Mouse (Mus musculus) CH12.LX (cell line): Measurements from ENCODE around the gene Ppp3cb. TPM values are rescaled to one million over a fixed set of nuclear protein-coding genes. Genes with fewer than 3 reads are reported as not detected.

Experiments used
- DNase-seq: peaks from one replicate; pipeline ENCODE4 v3.0.0-alpha.2; 2013; ENCODE audit errors: extremely low read depth
- H3K27ac ChIP-seq: 2 replicates; pipeline ENCODE4 v1.5.1; 2012; ENCODE audit warnings: low read depth, mild to moderate bottlenecking, control low read depth, moderate library complexity; ENCODE audit not compliant: insufficient read depth
- H3K27me3 ChIP-seq: replicated peaks from 2 replicates; pipeline ENCODE3; 2012; ENCODE audit warnings: inconsistent platforms
- H3K36me3 ChIP-seq, 2 experiments: replicated peaks in 1 of 2; 2 replicates each; pipeline versions ENCODE3 to v1.6.1; 2012; ENCODE audit warnings: inconsistent platforms in 1 of 2, low read length in 1 of 2, mild to moderate bottlenecking in 1 of 2, mixed read lengths in 1 of 2, moderate library complexity in 1 of 2; ENCODE audit not compliant: control insufficient read depth in 1 of 2, insufficient read depth in 1 of 2
- H3K4me1 ChIP-seq, 2 experiments: 2 replicates each; pipeline ENCODE4 v1.6.1; 2012; ENCODE audit warnings: inconsistent platforms in 1 of 2, moderate library complexity in 1 of 2; ENCODE audit not compliant: insufficient read depth in 2 of 2, control insufficient read depth in 1 of 2
- H3K4me2 ChIP-seq: 2 replicates; pipeline ENCODE4 v1.6.1; 2012; ENCODE audit warnings: low read depth, mild to moderate bottlenecking, control low read depth; ENCODE audit not compliant: poor library complexity, insufficient read depth, severe bottlenecking
- H3K4me3 ChIP-seq, 3 experiments: fragments of 150-350 bp in 1 of 3; sonication (generic) in 1 of 3; replicated peaks in 1 of 3; 2 replicates each; pipeline versions ENCODE3 to v1.5.1; 2011 to 2012; ENCODE audit warnings: low read depth in 2 of 3, low read length in 2 of 3, mild to moderate bottlenecking in 2 of 3, moderate library complexity in 2 of 3, control low read depth in 1 of 3, improper control_type of control experiment in 1 of 3, inconsistent platforms in 1 of 3, mixed read lengths in 1 of 3; ENCODE audit not compliant: poor library complexity in 1 of 3
- H3K79me2 ChIP-seq: replicated peaks from 2 replicates; pipeline ENCODE4 v1.6.1; 2012; ENCODE audit warnings: mild to moderate bottlenecking, moderate library complexity; ENCODE audit not compliant: control insufficient read depth, poor library complexity, insufficient read depth, severe bottlenecking; ENCODE audit errors: extremely low read depth
- H3K9ac ChIP-seq: 2 replicates; pipeline ENCODE4 v1.6.1; 2012; ENCODE audit warnings: low read depth, mild to moderate bottlenecking, control low read depth, moderate library complexity; ENCODE audit not compliant: insufficient read depth
- H3K9me3 ChIP-seq: replicated peaks from 2 replicates; pipeline ENCODE3; 2012; ENCODE audit warnings: low read length, inconsistent platforms, mixed read lengths
- BHLHE40 ChIP-seq: IDR thresholded peaks from 2 replicates; pipeline ENCODE4 v1.6.1; 2011; ENCODE audit warnings: mild to moderate bottlenecking, low read depth, low read length, improper control_type of control experiment
- CHD1 ChIP-seq: IDR thresholded peaks from 2 replicates; pipeline ENCODE4 v1.6.1; 2012; ENCODE audit warnings: low read depth, low read length, improper control_type of control experiment, inconsistent platforms
- CHD2 ChIP-seq: IDR thresholded peaks from 2 replicates; pipeline ENCODE4 v1.6.1; 2011; ENCODE audit warnings: low read length, improper control_type of control experiment
- CTCF ChIP-seq, 2 experiments: IDR thresholded peaks in 1 of 2; conservative IDR thresholded peaks in 1 of 2; 2 replicates each; pipeline ENCODE4 v1.5.1; 2011 to 2012; ENCODE audit warnings: low read depth in 2 of 2, low read length in 2 of 2, improper control_type of control experiment in 1 of 2, inconsistent platforms in 1 of 2, mild to moderate bottlenecking in 1 of 2, moderate library complexity in 1 of 2
- E2F4 ChIP-seq: IDR thresholded peaks from 2 replicates; pipeline ENCODE4 v1.6.1; 2011; ENCODE audit warnings: low read depth, low read length, improper control_type of control experiment; ENCODE audit not compliant: insufficient replicate concordance
- ELF1 ChIP-seq: IDR thresholded peaks from 2 replicates; pipeline ENCODE4 v1.6.1; 2014; ENCODE audit warnings: low read depth, mild to moderate bottlenecking, inconsistent platforms, low read length, improper control_type of control experiment
- ETS1 ChIP-seq: conservative IDR thresholded peaks from 2 replicates; pipeline ENCODE4 v1.6.1; 2012; ENCODE audit warnings: low read depth, mild to moderate bottlenecking, inconsistent platforms, low read length, improper control_type of control experiment, moderate library complexity
- GABPA ChIP-seq: IDR thresholded peaks from 2 replicates; pipeline ENCODE4 v1.6.1; 2012; ENCODE audit warnings: low read depth, low read length, improper control_type of control experiment, inconsistent platforms; ENCODE audit not compliant: insufficient replicate concordance
- HCFC1 ChIP-seq: IDR thresholded peaks from 2 replicates; pipeline ENCODE4 v1.6.1; 2012; ENCODE audit warnings: low read depth, mild to moderate bottlenecking, inconsistent platforms, low read length, improper control_type of control experiment
- JUN ChIP-seq: IDR thresholded peaks from 2 replicates; pipeline ENCODE4 v1.6.1; 2011; ENCODE audit warnings: low read depth, mild to moderate bottlenecking, low read length, improper control_type of control experiment, moderate library complexity; ENCODE audit not compliant: insufficient read depth
- JUND ChIP-seq: conservative IDR thresholded peaks from 2 replicates; pipeline ENCODE4 v1.6.1; 2011; ENCODE audit warnings: low read depth, low read length, improper control_type of control experiment
- MAFK ChIP-seq: IDR thresholded peaks from 2 replicates; pipeline ENCODE4 v1.6.1; 2011; ENCODE audit warnings: low read length, improper control_type of control experiment; ENCODE audit not compliant: insufficient replicate concordance
- MEF2A ChIP-seq: IDR thresholded peaks from 2 replicates; pipeline ENCODE4 v1.6.1; 2014; ENCODE audit warnings: low read depth, mild to moderate bottlenecking, inconsistent platforms, low read length, improper control_type of control experiment, borderline replicate concordance
- MXI1 ChIP-seq: IDR thresholded peaks from 2 replicates; pipeline ENCODE4 v1.6.1; 2011; ENCODE audit warnings: mild to moderate bottlenecking, low read depth, low read length, improper control_type of control experiment
- MYC ChIP-seq: IDR thresholded peaks from 2 replicates; pipeline ENCODE4 v1.6.1; 2011; ENCODE audit warnings: low read depth, mild to moderate bottlenecking, improper control_type of control experiment, low read length
- NELFE ChIP-seq: IDR thresholded peaks from 2 replicates; pipeline ENCODE4 v1.6.1; 2011; ENCODE audit warnings: low read depth, low read length, improper control_type of control experiment
- PAX5 ChIP-seq: IDR thresholded peaks from 2 replicates; pipeline ENCODE4 v1.6.1; 2012; ENCODE audit warnings: low read length, inconsistent platforms, mixed read lengths
- POLR2A ChIP-seq: IDR thresholded peaks from 2 replicates; pipeline ENCODE4 v1.6.1; 2011; ENCODE audit warnings: low read depth, mild to moderate bottlenecking, improper control_type of control experiment, low read length
- RAD21 ChIP-seq: IDR thresholded peaks from 2 replicates; pipeline ENCODE4 v1.6.1; 2011; ENCODE audit warnings: low read depth, mild to moderate bottlenecking, low read length, improper control_type of control experiment, moderate library complexity
- RCOR1 ChIP-seq: conservative IDR thresholded peaks from 2 replicates; pipeline ENCODE4 v1.6.1; 2012; ENCODE audit warnings: low read depth, mild to moderate bottlenecking, inconsistent platforms, low read length, improper control_type of control experiment
- SMC3 ChIP-seq: IDR thresholded peaks from 2 replicates; pipeline ENCODE4 v1.6.1; 2011; ENCODE audit warnings: low read depth, low read length, improper control_type of control experiment
- TCF12 ChIP-seq: IDR thresholded peaks from 2 replicates; pipeline ENCODE4 v1.6.1; 2014; ENCODE audit warnings: low read depth, mild to moderate bottlenecking, inconsistent platforms, low read length, improper control_type of control experiment
- UBTF ChIP-seq: IDR thresholded peaks from 2 replicates; pipeline ENCODE4 v1.6.1; 2012; ENCODE audit warnings: low read depth, mild to moderate bottlenecking, inconsistent platforms, low read length, improper control_type of control experiment, moderate library complexity
- ZMIZ1 ChIP-seq: IDR thresholded peaks from 2 replicates; pipeline ENCODE4 v1.6.1; 2012; ENCODE audit warnings: low read depth, mild to moderate bottlenecking, inconsistent platforms, low read length, improper control_type of control experiment
- ZNF384 ChIP-seq: IDR thresholded peaks from 2 replicates; pipeline ENCODE4 v1.6.1; 2012; ENCODE audit warnings: low read depth, low read length, improper control_type of control experiment, inconsistent platforms
- dilution Hi-C: fragments of 300-500 bp; cut with MboI; formaldehyde crosslinking; loops from 2 replicates; pipeline ENCODE4 v1.14.3; 2020; ENCODE audit warnings: low sequenced_read_pairs; ENCODE audit not compliant: extremely low pct_unique_long_range_greater_than_20kb, extremely low pct_ligation_motif_present
- in situ Hi-C: fragments of 300-500 bp; cut with MboI; formaldehyde crosslinking; loops from 3 replicates; pipeline ENCODE4 v1.14.3; 2019; ENCODE audit warnings: low sequenced_read_pairs, low pct_ligation_motif_present, low pct_unique_long_range_greater_than_20kb, mixed read lengths
- polyA plus RNA-seq: library from polyadenylated mRNA; unstranded; fragments of >175 nt; gene quantifications from 2 replicates; pipeline ENCODE4 v1.2.1, GENCODE M21; 2012; ENCODE audit warnings: low read depth; ENCODE audit not compliant: insufficient read length
- total RNA-seq, 2 experiments: library from RNA; depleted of rRNA; stranded (reverse); fragments of 300-350 nt in 1 of 2; fragments of >200 nt in 1 of 2; gene quantifications; 2 replicates each; pipeline ENCODE4 v1.2.3; 2012 to 2014

Ppp3cb gene
- total and polyA plus RNA-seq, 3 experiments, result 25.7 to 61.1 (median 50.6) TPM

DNA sequence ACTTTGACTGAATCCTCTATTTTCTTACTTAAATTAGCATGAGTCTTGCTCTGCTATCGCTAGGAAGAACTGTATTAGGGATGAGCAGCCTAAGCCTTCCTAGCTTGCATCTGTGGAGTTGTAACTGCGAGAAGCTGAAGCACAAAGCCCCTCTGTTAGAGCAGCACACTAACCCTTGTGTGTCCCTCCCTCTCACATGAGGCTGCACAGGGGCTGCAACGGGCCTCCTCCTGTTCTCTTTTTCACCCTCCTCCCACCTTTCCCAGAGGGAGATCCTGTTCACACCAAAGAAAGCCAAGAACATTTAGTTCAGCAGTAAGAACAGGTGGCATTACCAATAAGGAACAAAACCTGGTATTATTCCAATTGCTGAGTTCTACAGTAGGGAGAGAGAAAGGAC, 49.4 kb upstream of the Ppp3cb start:
- H3K27ac ChIP-seq, result no peak overlapping the region
- TF ChIP-seq CHD2 (no peak), ETS1 (no peak), MXI1 (no peak), ELF1 (no peak), MYC (no peak), JUND (no peak), PAX5 (no peak), MAFK (no peak)
- TF ChIP-seq, all 38 proteins: peak for 0
- Histone ChIP-seq H3K4me3 (no peak overlapping the region), H3K9ac (no peak overlapping the region), H3K9me3 (no peaks in the 10 kb centered on the region), H3K4me1 (peaks cover 0 to 12% of the 10 kb centered on the region in 2 experiments; a peak in 1 of 4 replicates), H3K79me2 (0 out of 2 replicates have a peak, but pooled peaks cover 7% of the 10 kb centered on the region), H3K36me3 (peaks cover 0 to 15% of the 10 kb centered on the region in 2 experiments), H3K27me3 (no peaks in the 10 kb centered on the region), H3K4me2 (no peak overlapping the region)
- in situ Hi-C loops (no loop called here), dilution Hi-C loops (no loop called here)
- no peak for DNase-seq

- in situ Hi-C loops, result no loop called here
- no peak overlapping the region for H3K4me2 ChIP-seq
- no peak for DNase-seq
Measured at GRCm38 (mm10) chr14:20587458-20587857, 41.1 kb upstream of the Ppp3cb start.

DNA sequence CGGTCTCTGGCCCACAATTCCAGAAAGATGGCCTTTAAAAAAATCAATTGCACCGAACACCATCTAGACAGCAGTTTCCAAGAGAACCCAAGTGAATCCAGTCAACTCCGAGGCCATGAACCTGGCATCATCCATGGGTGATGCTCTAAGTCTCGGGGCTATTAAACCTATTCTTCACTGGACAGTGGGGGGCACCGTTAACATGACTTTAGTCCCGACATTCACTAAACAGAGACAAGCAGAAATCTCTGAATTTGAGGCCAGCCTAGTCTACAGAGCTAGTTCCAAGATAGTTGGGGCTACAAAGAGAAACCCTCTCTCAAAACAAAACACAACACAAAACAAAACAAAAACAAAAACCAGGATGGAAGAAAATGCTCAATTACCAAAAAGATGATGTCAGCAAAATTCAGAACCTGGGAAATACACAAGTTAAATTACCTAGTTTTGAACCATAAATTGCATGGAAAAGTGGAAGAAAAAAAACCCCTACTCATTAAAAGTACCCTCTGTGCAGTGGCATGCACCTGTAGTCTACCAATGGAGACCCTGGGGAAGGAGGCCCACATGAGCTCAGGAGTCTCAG, 32.5 kb upstream of the Ppp3cb start:
- peaks cover 23 to 59% of the 10 kb centered on the region in 2 experiments for H3K36me3 ChIP-seq
- H3K9ac ChIP-seq, result no peak overlapping the region
- H3K4me1 ChIP-seq, result no peaks in the 10 kb centered on the region
- DNase-seq, result no peak
- no peak overlapping the region for H3K27ac ChIP-seq
- no peaks in the 10 kb centered on the region for H3K79me2 ChIP-seq
- H3K9me3 ChIP-seq, result no peaks in the 10 kb centered on the region
- no peaks in the 10 kb centered on the region for H3K27me3 ChIP-seq
- no peak overlapping the region for H3K4me2 ChIP-seq
- dilution Hi-C loops, result no loop called here
- no peak overlapping the region for H3K4me3 ChIP-seq
- in situ Hi-C loops, result loop anchor here (5.0 kb wide), 1 partner anchor 78 kb away; the partner anchor contains the start of gene Myoz1
- TF ChIP-seq RCOR1, result no peak
- no peak for TF ChIP-seq MYC
- no peak for TF ChIP-seq CHD2
- TF ChIP-seq RAD21, result peak; percentile 37
- TF ChIP-seq UBTF, result no peak
- no peak for TF ChIP-seq BHLHE40
- TF ChIP-seq MAFK, result peak; percentile 90
- TF ChIP-seq ELF1, result no peak
- no peak for TF ChIP-seq GABPA
- peak in 1 of 2 experiments; percentile 47; a peak in 2 of 4 replicates for TF ChIP-seq CTCF (conservative IDR thresholded peaks at IDR 0.05 in 1 of 2, IDR thresholded peaks at IDR 0.05 in 1 of 2; ENCODE audit: low read depth in 2 of 2, low read length in 2 of 2)
- TF ChIP-seq JUN, result no peak
- no peak for TF ChIP-seq ZNF384
- TF ChIP-seq TCF12, result no peak
- no peak for TF ChIP-seq MEF2A
- TF ChIP-seq JUND, result no peak
- TF ChIP-seq SMC3, result 0 out of 2 replicates have a peak, but pooled peaks have one; percentile 5

More at GRCm38 (mm10) chr14:20587458-20587857, 41.1 kb upstream of the Ppp3cb start:
- Histone ChIP-seq H3K36me3 (peaks cover 9 to 51% of the 10 kb centered on the region in 2 experiments), H3K9me3 (no peaks in the 10 kb centered on the region), H3K4me1 (no peaks in the 10 kb centered on the region), H3K27me3 (no peaks in the 10 kb centered on the region), H3K27ac (no peak overlapping the region), H3K4me3 (no peak overlapping the region), H3K9ac (no peak overlapping the region), H3K79me2 (no peaks in the 10 kb centered on the region)
- dilution Hi-C loops, result no loop called here
- TF ChIP-seq ZNF384 (no peak), MYC (no peak), MEF2A (no peak), CHD1 (no peak), ZMIZ1 (no peak), UBTF (no peak), HCFC1 (no peak), CHD2 (no peak), NELFE (no peak), JUN (no peak), BHLHE40 (no peak), PAX5 (no peak), E2F4 (no peak), JUND (no peak), POLR2A (no peak)
